Mouse (Mus musculus) thymus, adult 2 months (tissue): ENCODE results near the gene Vma21. TPM values are rescaled to one million over a fixed set of nuclear protein-coding genes. Genes with fewer than 3 reads are reported as not detected.
A peak's percentile ranks its signal among the peaks of the same experiment; 100 is the strongest.

ENCODE experiments used
- DNase-seq: peaks from one replicate; pipeline ENCODE4 v3.0.0; 2021
- H3K27ac ChIP-seq: fragments of 200-500 bp; 2 replicates; pipeline ENCODE4 v1.5.1; 2012; ENCODE audit warnings: low read length, control low read depth; ENCODE audit not compliant: control insufficient read depth, insufficient read depth
- H3K27me3 ChIP-seq: fragments of 200-500 bp; 2 replicates; pipeline ENCODE4 v1.6.1; 2012; ENCODE audit warnings: mild to moderate bottlenecking, low read length, moderate library complexity, mixed read lengths; ENCODE audit not compliant: control insufficient read depth, insufficient read depth
- H3K36me3 ChIP-seq: fragments of 200-500 bp; 2 replicates; pipeline ENCODE4 v1.6.1; 2012; ENCODE audit warnings: mild to moderate bottlenecking, low read length, moderate library complexity; ENCODE audit not compliant: control insufficient read depth, insufficient read depth
- H3K4me1 ChIP-seq: fragments of 200-500 bp; replicated peaks from 2 replicates; pipeline ENCODE4 v1.6.1; 2012; ENCODE audit warnings: low read length; ENCODE audit not compliant: control insufficient read depth, insufficient read depth
- H3K4me3 ChIP-seq: fragments of 200-500 bp; 2 replicates; pipeline ENCODE4 v1.5.1; 2012; ENCODE audit warnings: mild to moderate bottlenecking, low read length, control low read depth, moderate library complexity; ENCODE audit not compliant: control insufficient read depth, insufficient read depth
- CTCF ChIP-seq: fragments of 200-500 bp; IDR thresholded peaks from 2 replicates; pipeline ENCODE4 v1.5.1; 2012; ENCODE audit warnings: mild to moderate bottlenecking, control low read depth, low read length, moderate library complexity, borderline replicate concordance; ENCODE audit not compliant: control insufficient read depth, poor library complexity, insufficient read depth; ENCODE audit errors: extremely low read depth
- POLR2A ChIP-seq: fragments of 200-500 bp; IDR thresholded peaks from 2 replicates; pipeline ENCODE4 v1.6.1; 2012; ENCODE audit warnings: mild to moderate bottlenecking, low read length, control low read depth, moderate library complexity; ENCODE audit not compliant: control insufficient read depth, poor library complexity, insufficient read depth; ENCODE audit errors: extremely low read depth
- WGBS: fragments of 180-500 bp; shearing (Covaris S2); methylation state at CpG from one replicate; pipeline ENCODE4 v1.1.7; 2018; 5-methylcytosine and 5-hydroxymethylcytosine counted together
- polyA plus RNA-seq: library from polyadenylated mRNA; depleted of rRNA; stranded (reverse); fragments of >200 nt; gene quantifications from 2 replicates; pipeline ENCODE4 v1.2.3, GENCODE M21; 2012; rRNA removed

Vma21 gene
- polyA plus RNA-seq: 2.7 and 3.0 TPM in 2 replicates

GRCm38 (mm10) chrX:71815631-71816345 is at the start of gene Vma21:
Gene Vma21, plus strand, starts transcription at chrX:71815924.
- WGBS: 41% methylated on average over 12 of the region's 12 CpGs
- Histone ChIP-seq H3K36me3 (no peaks in the 10 kb centered on the region), H3K4me3 (peak within 1 kb of the TSS; percentile 99), H3K27ac (peak within 1 kb of the TSS; percentile 44), H3K27me3 (no peaks in the 10 kb centered on the region), H3K4me1 (no peaks in the 10 kb centered on the region)
- TF ChIP-seq POLR2A: no peak
- TF ChIP-seq CTCF: no peak
- no peak for DNase-seq

- 82% methylated on average over 1 of the region's 1 CpGs for WGBS
- Histone ChIP-seq H3K4me3 (no peak overlapping the region), H3K27me3 (no peaks in the 10 kb centered on the region), H3K36me3 (no peaks in the 10 kb centered on the region), H3K4me1 (no peaks in the 10 kb centered on the region), H3K27ac (no peak overlapping the region)
- no peak for DNase-seq
- no peak for TF ChIP-seq CTCF
- TF ChIP-seq POLR2A: no peak
Measured at GRCm38 (mm10) chrX:71767909-71768308, 47.8 kb upstream of the Vma21 start.

DNA sequence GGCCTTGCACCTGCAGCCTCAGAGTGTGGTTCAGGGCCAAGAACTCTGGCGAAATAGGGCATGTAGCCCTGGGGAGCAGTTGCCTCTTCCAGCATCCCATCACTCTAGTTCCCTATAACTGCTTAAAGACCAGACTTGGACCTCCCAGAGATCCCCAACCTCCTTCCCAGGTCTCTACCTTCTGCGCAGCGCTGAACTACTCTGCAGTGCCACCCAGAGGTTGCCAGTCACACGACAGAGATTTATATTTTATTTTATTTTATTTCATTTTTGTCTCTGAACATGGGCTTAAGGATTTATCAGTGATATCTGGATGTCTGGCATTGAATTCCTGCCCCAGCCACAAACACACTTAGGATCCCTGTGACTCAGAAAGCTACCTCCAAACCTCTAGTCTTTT is 24.6 kb upstream of the Vma21 start:
- Histone ChIP-seq H3K27ac (no peak overlapping the region), H3K4me1 (no peaks in the 10 kb centered on the region), H3K36me3 (no peaks in the 10 kb centered on the region), H3K4me3 (no peak overlapping the region), H3K27me3 (no peaks in the 10 kb centered on the region)
- DNase-seq: no peak
- WGBS: 11% methylated on average over 4 of the region's 4 CpGs
- TF ChIP-seq CTCF (no peak), POLR2A (no peak)

DNA sequence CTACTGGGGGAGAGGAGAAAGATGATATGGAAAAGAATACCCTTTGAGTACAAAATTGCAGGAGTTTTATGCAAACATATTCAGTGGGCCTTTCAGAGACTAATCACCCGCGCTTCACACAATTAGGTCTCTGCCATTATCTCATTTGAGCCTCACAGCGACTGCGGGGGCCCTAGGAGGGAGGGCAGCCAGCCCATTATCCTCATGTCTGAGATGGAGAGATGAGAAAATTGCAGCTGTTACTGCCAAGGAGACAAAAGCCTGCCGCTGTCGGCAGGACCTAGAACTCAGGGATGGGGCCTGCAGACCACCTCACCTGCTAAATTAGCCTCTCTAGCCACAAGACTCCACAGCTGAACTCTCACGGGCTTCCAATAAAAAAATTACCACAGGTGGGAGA is 18.0 kb upstream of the Vma21 start:
- Histone ChIP-seq H3K36me3 (no peaks in the 10 kb centered on the region), H3K4me1 (no peaks in the 10 kb centered on the region), H3K27me3 (no peaks in the 10 kb centered on the region), H3K4me3 (no peak overlapping the region), H3K27ac (no peak overlapping the region)
- DNase-seq: no peak
- 84% methylated on average over 7 of the region's 7 CpGs for WGBS
- TF ChIP-seq CTCF: no peak

GRCm38 (mm10) chrX:71798883-71799282 is 16.8 kb upstream of the Vma21 start:
- no peaks in the 10 kb centered on the region for H3K36me3 ChIP-seq
- TF ChIP-seq CTCF: no peak
- no peak for TF ChIP-seq POLR2A
- no peak overlapping the region for H3K4me3 ChIP-seq
- H3K4me1 ChIP-seq: no peaks in the 10 kb centered on the region
- WGBS: 65% methylated on average over 5 of the region's 5 CpGs
- H3K27me3 ChIP-seq: no peaks in the 10 kb centered on the region
- no peak for DNase-seq
- no peak overlapping the region for H3K27ac ChIP-seq

- Histone ChIP-seq H3K4me1 (no peaks in the 10 kb centered on the region), H3K27ac (no peak overlapping the region), H3K36me3 (no peaks in the 10 kb centered on the region), H3K4me3 (no peak overlapping the region), H3K27me3 (no peaks in the 10 kb centered on the region)
- no peak for DNase-seq
- TF ChIP-seq CTCF: no peak
- TF ChIP-seq POLR2A: no peak
- whole genome bisulfite sequencing: 66% methylated on average over 5 of the region's 5 CpGs
Measured at GRCm38 (mm10) chrX:71811966-71812835, 3.5 kb upstream of the Vma21 start.
